Mouse (Mus musculus) limb, embryonic 13.5 days (tissue): ENCODE data around the gene Rnf123. TPM values are rescaled to one million over a fixed set of nuclear protein-coding genes. Genes with fewer than 3 reads are reported as not detected.

Experiments
- ATAC-seq: fragments of 200-750 bp; cut with Nextera tagmentation; 2 replicates; pipeline ENCODE4 v1.8.0; 2017; ENCODE audit warnings: low read depth, moderate number of reproducible peaks, moderate TSS enrichment; ENCODE audit not compliant: low FRiP score
- H3K27ac ChIP-seq: fragments of 300-500 bp; sonication (generic); 2 replicates; pipeline ENCODE4 v1.5.1; 2015; ENCODE audit warnings: inconsistent platforms, mild to moderate bottlenecking, moderate library complexity
- H3K27me3 ChIP-seq: fragments of 300-500 bp; sonication (generic); 2 replicates; pipeline ENCODE4 v1.6.1; 2015; ENCODE audit warnings: mild to moderate bottlenecking, inconsistent platforms
- H3K36me3 ChIP-seq: fragments of 300-500 bp; sonication (generic); 2 replicates; pipeline ENCODE4 v1.6.1; 2015; ENCODE audit warnings: inconsistent platforms, mild to moderate bottlenecking, moderate library complexity
- H3K4me1 ChIP-seq: fragments of 300-500 bp; sonication (generic); 2 replicates; pipeline ENCODE4 v1.6.1; 2015; ENCODE audit warnings: inconsistent platforms
- H3K4me2 ChIP-seq: fragments of 300-500 bp; sonication (generic); replicated peaks from 2 replicates; pipeline ENCODE4 v1.6.1; 2015; ENCODE audit warnings: inconsistent platforms, mild to moderate bottlenecking, moderate library complexity
- H3K4me3 ChIP-seq: fragments of 300-500 bp; sonication (generic); 2 replicates; pipeline ENCODE4 v1.5.1; 2015; ENCODE audit warnings: moderate library complexity, mild to moderate bottlenecking, inconsistent platforms
- H3K9ac ChIP-seq: fragments of 300-500 bp; sonication (generic); 2 replicates; pipeline ENCODE4 v1.6.1; 2015; ENCODE audit warnings: mild to moderate bottlenecking, inconsistent platforms
- H3K9me3 ChIP-seq: fragments of 300-500 bp; sonication (generic); 2 replicates; pipeline ENCODE4 v1.6.1; 2016; ENCODE audit warnings: inconsistent platforms
- WGBS: fragments of 180-500 bp; shearing (Covaris S2); methylation state at CpG from one replicate; pipeline ENCODE4 v1.1.7; 2015; 5-methylcytosine and 5-hydroxymethylcytosine counted together
- polyA plus RNA-seq: library from polyadenylated mRNA; unstranded; fragments of >200 nt; fragmentation: Nextera tagmentation; extraction: Ambion mirVana; gene quantifications from 2 replicates; pipeline ENCODE4 v1.2.1, GENCODE M21; 2015

Rnf123 gene
- 31.2 and 35.2 TPM in 2 replicates for polyA plus RNA-seq

- no peak within 1 kb of the TSS for H3K27ac ChIP-seq
- peaks cover 44% of the 10 kb centered on the region for H3K36me3 ChIP-seq
- WGBS = 33% methylated on average over 12 of the region's 12 CpGs
- H3K4me3 ChIP-seq = peak within 1 kb of the TSS; percentile 27
- H3K27me3 ChIP-seq = peaks cover 51% of the 10 kb centered on the region
- peak within 1 kb of the TSS; percentile 51 for H3K4me2 ChIP-seq
- peak within 1 kb of the TSS; percentile 51 for H3K9ac ChIP-seq
- ATAC-seq = no peak
- peaks cover 19% of the 10 kb centered on the region for H3K4me1 ChIP-seq
- no peaks in the 10 kb centered on the region for H3K9me3 ChIP-seq
These were observed at the start of gene Rnf123 for GRCm38 (mm10) chr9:108082988-108083431. Gene Rnf123 (minus strand): TSS chr9:108083346.

GRCm38 (mm10) chr9:108132373-108132772, 49.2 kb upstream of the Rnf123 start:
- ATAC-seq = no peak
- H3K4me3 ChIP-seq = no peak overlapping the region
- no peak overlapping the region for H3K27ac ChIP-seq
- H3K4me2 ChIP-seq = no peak overlapping the region
- peaks cover 10% of the 10 kb centered on the region for H3K4me1 ChIP-seq
- H3K9me3 ChIP-seq = no peaks in the 10 kb centered on the region
- no peaks in the 10 kb centered on the region for H3K27me3 ChIP-seq
- no peaks in the 10 kb centered on the region for H3K36me3 ChIP-seq
- no peak overlapping the region for H3K9ac ChIP-seq
- 93% methylated on average over 3 of the region's 3 CpGs for WGBS

GRCm38 (mm10) chr9:108131502-108131901, 48.4 kb upstream of the Rnf123 start:
- Histone ChIP-seq H3K4me3 (no peak overlapping the region), H3K9ac (no peak overlapping the region), H3K36me3 (no peaks in the 10 kb centered on the region), H3K4me1 (peaks cover 1% of the 10 kb centered on the region), H3K4me2 (no peak overlapping the region), H3K27me3 (no peaks in the 10 kb centered on the region), H3K9me3 (no peaks in the 10 kb centered on the region), H3K27ac (no peak overlapping the region)
- 84% methylated on average over 5 of the region's 5 CpGs for WGBS
- no peak for ATAC-seq

GRCm38 (mm10) chr9:108129042-108129948, 46.1 kb upstream of the Rnf123 start:
- no peaks in the 10 kb centered on the region for H3K36me3 ChIP-seq
- WGBS = 74% methylated on average over 13 of the region's 13 CpGs

GRCm38 (mm10) chr9:108128248-108128647, 45.1 kb upstream of the Rnf123 start:
- no peaks in the 10 kb centered on the region for H3K36me3 ChIP-seq
- 85% methylated on average over 11 of the region's 11 CpGs for WGBS
- no peak for ATAC-seq

More at GRCm38 (mm10) chr9:108129042-108129948, 46.1 kb upstream of the Rnf123 start:
- Histone ChIP-seq H3K4me1 (no peaks in the 10 kb centered on the region), H3K27me3 (no peaks in the 10 kb centered on the region), H3K9me3 (no peaks in the 10 kb centered on the region), H3K9ac (no peak overlapping the region), H3K4me2 (no peak overlapping the region), H3K4me3 (no peak overlapping the region), H3K27ac (no peak overlapping the region)
- ATAC-seq = no peak

GRCm38 (mm10) chr9:108126436-108127180, 43.5 kb upstream of the Rnf123 start:
- H3K9ac ChIP-seq = no peak overlapping the region
- ATAC-seq = no peak
- H3K36me3 ChIP-seq = no peaks in the 10 kb centered on the region
- H3K9me3 ChIP-seq = no peaks in the 10 kb centered on the region
- no peak overlapping the region for H3K4me3 ChIP-seq
- no peak overlapping the region for H3K4me2 ChIP-seq
- 72% methylated on average over 17 of the region's 17 CpGs for WGBS
- H3K27ac ChIP-seq = no peak overlapping the region
- no peaks in the 10 kb centered on the region for H3K4me1 ChIP-seq
- H3K27me3 ChIP-seq = no peaks in the 10 kb centered on the region

More at GRCm38 (mm10) chr9:108128248-108128647, 45.1 kb upstream of the Rnf123 start:
- no peak overlapping the region for H3K27ac ChIP-seq
- no peaks in the 10 kb centered on the region for H3K4me1 ChIP-seq
- H3K4me3 ChIP-seq = no peak overlapping the region
- H3K9ac ChIP-seq = no peak overlapping the region
- H3K27me3 ChIP-seq = no peaks in the 10 kb centered on the region
- no peak overlapping the region for H3K4me2 ChIP-seq
- H3K9me3 ChIP-seq = no peaks in the 10 kb centered on the region

- no peaks in the 10 kb centered on the region for H3K27me3 ChIP-seq
- H3K27ac ChIP-seq = no peak overlapping the region
- no peak overlapping the region for H3K9ac ChIP-seq
- no peak overlapping the region for H3K4me3 ChIP-seq
- H3K36me3 ChIP-seq = no peaks in the 10 kb centered on the region
- WGBS = 90% methylated on average over 8 of the region's 8 CpGs
- H3K4me2 ChIP-seq = no peak overlapping the region
- H3K4me1 ChIP-seq = no peaks in the 10 kb centered on the region
- no peaks in the 10 kb centered on the region for H3K9me3 ChIP-seq
- no peak for ATAC-seq
These were observed 42.6 kb upstream of the Rnf123 start for GRCm38 (mm10) chr9:108125731-108126130.

GRCm38 (mm10) chr9:108123916-108124315, 40.8 kb upstream of the Rnf123 start:
- 76% methylated on average over 4 of the region's 4 CpGs for WGBS
- Histone ChIP-seq H3K36me3 (no peaks in the 10 kb centered on the region), H3K9ac (no peak overlapping the region), H3K4me1 (peaks cover 12% of the 10 kb centered on the region; the same call in 1 of the 2 replicates), H3K4me3 (no peak overlapping the region), H3K27me3 (no peaks in the 10 kb centered on the region), H3K9me3 (no peaks in the 10 kb centered on the region), H3K27ac (no peak overlapping the region), H3K4me2 (no peak overlapping the region)
- no peak for ATAC-seq

GRCm38 (mm10) chr9:108121170-108121969, 38.2 kb upstream of the Rnf123 start:
- Histone ChIP-seq H3K9ac (no peak overlapping the region), H3K4me2 (no peak overlapping the region), H3K4me1 (peaks cover 12% of the 10 kb centered on the region; the same call in 1 of the 2 replicates), H3K27me3 (no peaks in the 10 kb centered on the region), H3K27ac (no peak overlapping the region), H3K4me3 (no peak overlapping the region), H3K9me3 (no peaks in the 10 kb centered on the region), H3K36me3 (no peaks in the 10 kb centered on the region)
- no peak for ATAC-seq
- 86% methylated on average over 10 of the region's 10 CpGs for WGBS

- Histone ChIP-seq H3K4me2 (no peak overlapping the region), H3K27ac (no peak overlapping the region), H3K27me3 (peaks cover 7% of the 10 kb centered on the region), H3K9ac (no peak overlapping the region), H3K4me3 (no peak overlapping the region), H3K36me3 (no peaks in the 10 kb centered on the region), H3K9me3 (no peaks in the 10 kb centered on the region), H3K4me1 (peaks cover 12% of the 10 kb centered on the region; the same call in 1 of the 2 replicates)
- ATAC-seq = no peak
- 92% methylated on average over 8 of the region's 8 CpGs for WGBS
These were observed 37.5 kb upstream of the Rnf123 start for GRCm38 (mm10) chr9:108120671-108121070.

- 52% methylated on average over 9 of the region's 11 CpGs for WGBS
- Histone ChIP-seq H3K9me3 (no peaks in the 10 kb centered on the region), H3K4me1 (peaks cover 12% of the 10 kb centered on the region; the same call in 1 of the 2 replicates), H3K4me2 (no peak overlapping the region), H3K27me3 (peaks cover 14% of the 10 kb centered on the region), H3K9ac (no peak overlapping the region), H3K27ac (no peak overlapping the region), H3K36me3 (no peaks in the 10 kb centered on the region), H3K4me3 (no peak overlapping the region)
- ATAC-seq = peak; percentile 32; the same call in 1 of the 2 replicates
These were observed 36.8 kb upstream of the Rnf123 start for GRCm38 (mm10) chr9:108119891-108120411.
